Mouse (Mus musculus) frontal cortex, adult (tissue): ENCODE results near the gene Gfpt2.
A peak's percentile ranks its signal among the peaks of the same experiment; 100 is the strongest.
"Not testable (repeated sequence)": the region's sequence is repeated elsewhere in the genome, so short reads cannot be mapped to it uniquely, and the experiment has no call there.

Source experiments
- ATAC-seq: cut with Nextera tagmentation; 2 replicates; pipeline ENCODE4 v1.9.2; 2017; ENCODE audit warnings: mild to moderate bottlenecking, moderate library complexity, mixed read lengths; ENCODE audit not compliant: low TSS enrichment

Gene Gfpt2

GRCm38 (mm10) chr11:49793131-49793530 lies 847 bp upstream of the Gfpt2 start:
- no peak for ATAC-seq

GRCm38 (mm10) chr11:49794342-49795144 lies 565 bp downstream of the Gfpt2 start:
- peak; percentile 13; the same call in 1 of the 2 replicates for ATAC-seq

- ATAC-seq, result no peak
Measured at GRCm38 (mm10) chr11:49798931-49799330, 5.0 kb downstream of the Gfpt2 start.

- ATAC-seq, result no peak
Measured at GRCm38 (mm10) chr11:49801516-49801915, 7.5 kb downstream of the Gfpt2 start.

GRCm38 (mm10) chr11:49803801-49804200 lies 9.8 kb downstream of the Gfpt2 start:
- ATAC-seq, result no peak

GRCm38 (mm10) chr11:49806218-49806617 lies 12.2 kb downstream of the Gfpt2 start:
- ATAC-seq, result no peak

- ATAC-seq, result no peak
Measured at GRCm38 (mm10) chr11:49808946-49809345, 15.0 kb downstream of the Gfpt2 start.

GRCm38 (mm10) chr11:49810696-49811095 lies 16.7 kb downstream of the Gfpt2 start:
- ATAC-seq, result not testable (repeated sequence)

GRCm38 (mm10) chr11:49811099-49811541 lies 17.1 kb downstream of the Gfpt2 start:
- ATAC-seq, result peak; percentile 66

GRCm38 (mm10) chr11:49811879-49812278 lies 17.9 kb downstream of the Gfpt2 start:
- no peak for ATAC-seq

GRCm38 (mm10) chr11:49818869-49819566 lies 25.0 kb downstream of the Gfpt2 start:
- peak; percentile 89 for ATAC-seq

GRCm38 (mm10) chr11:49819676-49820075 lies 25.7 kb downstream of the Gfpt2 start:
- ATAC-seq, result peak; percentile 16

- no peak for ATAC-seq
Measured at GRCm38 (mm10) chr11:49820928-49821327, 26.9 kb downstream of the Gfpt2 start.

- no peak for ATAC-seq
Measured at GRCm38 (mm10) chr11:49821546-49821945, 27.6 kb downstream of the Gfpt2 start.

GRCm38 (mm10) chr11:49822337-49822736 lies 28.4 kb downstream of the Gfpt2 start:
- no peak for ATAC-seq

GRCm38 (mm10) chr11:49824896-49825295 lies 30.9 kb downstream of the Gfpt2 start:
- ATAC-seq, result peak; percentile 51; the same call in 1 of the 2 replicates

- ATAC-seq, result no peak
Measured at GRCm38 (mm10) chr11:49827243-49827642, 33.3 kb downstream of the Gfpt2 start.

- ATAC-seq, result no peak
Measured at GRCm38 (mm10) chr11:49829176-49829745, 35.3 kb downstream of the Gfpt2 start.

- ATAC-seq, result no peak
Measured at GRCm38 (mm10) chr11:49831980-49832379, 38.0 kb downstream of the Gfpt2 start.

- no peak for ATAC-seq
Measured at GRCm38 (mm10) chr11:49832962-49833361, 39.0 kb downstream of the Gfpt2 start.

- no peak for ATAC-seq
Measured at GRCm38 (mm10) chr11:49834248-49834647, 40.3 kb downstream of the Gfpt2 start.

GRCm38 (mm10) chr11:49835257-49835956 lies 41.4 kb downstream of the Gfpt2 start:
- ATAC-seq, result no peak
